8 mouse cellular contexts compared by ENCODE assay signal in the genomic region with DNA sequence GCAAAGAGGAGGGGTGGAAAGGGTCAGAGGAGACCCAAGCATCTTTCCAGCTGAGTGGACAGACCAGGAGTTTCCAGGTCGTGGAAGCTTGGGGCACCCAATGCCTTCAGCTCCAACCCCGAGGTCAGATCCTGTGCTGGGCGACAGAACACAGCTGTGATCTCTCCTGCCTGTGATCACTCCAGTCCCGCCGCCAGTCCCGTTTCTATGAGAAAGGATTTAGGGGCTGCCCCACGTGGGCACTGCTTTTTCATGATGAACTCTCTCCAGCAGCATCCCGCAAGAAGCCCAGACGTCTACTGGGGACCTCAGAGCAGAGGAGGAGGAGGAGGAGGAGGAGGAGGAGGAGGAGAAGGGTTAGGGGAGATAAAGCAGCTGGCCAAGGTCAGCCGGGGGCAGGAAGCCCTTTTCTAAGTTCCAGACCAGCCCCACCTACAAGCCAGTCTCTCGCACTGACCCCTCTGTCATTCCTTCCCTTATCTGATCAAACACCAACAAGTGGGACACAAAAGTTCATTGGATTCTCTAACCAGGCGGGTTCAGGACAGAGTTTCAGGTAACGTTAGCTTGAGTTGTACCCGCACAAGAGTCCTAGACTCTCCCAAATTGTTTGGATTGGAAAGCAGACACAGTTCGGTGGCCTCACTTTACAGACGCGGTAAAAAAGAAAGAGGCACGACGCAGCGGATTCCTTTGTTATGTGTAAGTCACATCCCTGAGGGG. TPM values are rescaled to one million over a fixed set of nuclear protein-coding genes. Genes with fewer than 3 reads are reported as not detected.
A peak's percentile ranks its signal among the peaks of the same experiment; 100 is the strongest.
DNase-seq lines count a peak whose midpoint lies in the region; ATAC-seq and TF ChIP-seq lines count a peak whose summit lies in the region.

No protein-coding gene starts in this region.

- no peak for TF ChIP-seq CTCF in kidney, postnatal 0 days (IDR thresholded peaks at IDR 0.05; ENCODE audit: low read depth)

- peak overlapping the region; percentile 76 for H3K9ac ChIP-seq in kidney, postnatal 0 days (ENCODE audit: low read depth, low read length)
- H3K9ac ChIP-seq in midbrain, embryonic 11.5 days (ENCODE audit: low read length) = peak overlapping the region; percentile 44

- no peaks in the 10 kb centered on the region for H3K9me3 ChIP-seq in megakaryocyte, embryonic 14.5 days
- H3K9me3 ChIP-seq in forebrain, embryonic 10.5 days = no peaks in the 10 kb centered on the region
- H3K9me3 ChIP-seq in kidney, postnatal 0 days (replicated peaks; ENCODE audit: low read length) = no peaks in the 10 kb centered on the region
- H3K9me3 ChIP-seq in midbrain, embryonic 11.5 days (ENCODE audit: control insufficient read depth, low read length) = no peaks in the 10 kb centered on the region

- peak; percentile 35 for DNase-seq in forebrain, embryonic 10.5 days (ENCODE audit: extremely low spot score, low spot score)
- peak; percentile 58 for DNase-seq in kidney, postnatal 0 days (ENCODE audit: low spot score)
- DNase-seq in midbrain, embryonic 11.5 days (ENCODE audit: low spot score, missing footprints) = peak; percentile 90
- DNase-seq in cerebellum, adult 11 months = no peak
- no peak for DNase-seq in cerebellum, postnatal 25 days
- no peak for DNase-seq in adrenal gland, postnatal 10 days

- peaks cover 3% of the 10 kb centered on the region for H3K36me3 ChIP-seq in megakaryocyte, embryonic 14.5 days (replicated peaks; ENCODE audit: low read length)
- H3K36me3 ChIP-seq in forebrain, embryonic 10.5 days (replicated peaks) = peaks cover 23% of the 10 kb centered on the region
- peaks cover 15% of the 10 kb centered on the region; the same call in 1 of the 2 replicates for H3K36me3 ChIP-seq in kidney, postnatal 0 days (ENCODE audit: insufficient read depth, low read length)
- H3K36me3 ChIP-seq in midbrain, embryonic 11.5 days (ENCODE audit: control insufficient read depth, insufficient read depth, low read length) = no peaks in the 10 kb centered on the region

- WGBS in forebrain, embryonic 10.5 days = under 1% methylated on average over 20 of the region's 20 CpGs
- 1% methylated on average over 20 of the region's 20 CpGs for WGBS in kidney, postnatal 0 days
- WGBS in midbrain, embryonic 11.5 days = under 1% methylated on average over 20 of the region's 20 CpGs

- H3K27me3 ChIP-seq in megakaryocyte, embryonic 14.5 days (replicated peaks) = peaks cover 45% of the 10 kb centered on the region
- H3K27me3 ChIP-seq in forebrain, embryonic 10.5 days (ENCODE audit: poor library complexity, severe bottlenecking) = peaks cover 7% of the 10 kb centered on the region
- H3K27me3 ChIP-seq in kidney, postnatal 0 days (ENCODE audit: insufficient read depth, low read length) = no peaks in the 10 kb centered on the region
- no peaks in the 10 kb centered on the region for H3K27me3 ChIP-seq in midbrain, embryonic 11.5 days (ENCODE audit: control insufficient read depth, insufficient read depth, low read length)

- H3K4me3 ChIP-seq in megakaryocyte, embryonic 14.5 days (replicated peaks) = peak overlapping the region; percentile 96
- peak overlapping the region; percentile 75 for H3K4me3 ChIP-seq in forebrain, embryonic 10.5 days
- peak overlapping the region; percentile 72 for H3K4me3 ChIP-seq in kidney, postnatal 0 days (replicated peaks; ENCODE audit: low read depth, low read length)
- peak overlapping the region; percentile 42 for H3K4me3 ChIP-seq in midbrain, embryonic 11.5 days (ENCODE audit: low read depth, low read length)

- ATAC-seq in megakaryocyte, adult 5-6 weeks (ENCODE audit: poor library complexity, severe bottlenecking) = no peak
- no peak for ATAC-seq in kidney, postnatal 0 days (replicated peaks; ENCODE audit: low FRiP score, low read depth)
- ATAC-seq in midbrain, embryonic 11.5 days (ENCODE audit: low FRiP score) = 0 out of 2 replicates have a peak, but pooled peaks have one; percentile 9

- peak overlapping the region; percentile 61 for H3K4me2 ChIP-seq in kidney, postnatal 0 days (ENCODE audit: low read length)
- peak overlapping the region; percentile 61 for H3K4me2 ChIP-seq in midbrain, embryonic 11.5 days

- peak overlapping the region; percentile 89 for H3K27ac ChIP-seq in forebrain, embryonic 10.5 days
- H3K27ac ChIP-seq in kidney, postnatal 0 days = peak overlapping the region; percentile 88
- no peak overlapping the region for H3K27ac ChIP-seq in midbrain, embryonic 11.5 days (ENCODE audit: low read depth, low read length)

- H3K4me1 ChIP-seq in megakaryocyte, embryonic 14.5 days = peaks cover 32% of the 10 kb centered on the region
- peaks cover 32% of the 10 kb centered on the region for H3K4me1 ChIP-seq in forebrain, embryonic 10.5 days
- H3K4me1 ChIP-seq in kidney, postnatal 0 days (replicated peaks; ENCODE audit: insufficient read depth, low read length) = peaks cover 8% of the 10 kb centered on the region
- H3K4me1 ChIP-seq in midbrain, embryonic 11.5 days (ENCODE audit: control insufficient read depth, insufficient read depth, low read length) = peaks cover 13% of the 10 kb centered on the region

RNA-seq across cellular contexts. Expression of a gene that starts 0.8 kb away (rescaled TPM):
- 42.4 and 57.1 TPM in 2 replicates for polyA plus RNA-seq in megakaryocyte, embryonic 14.5 days (2012; ENCODE audit: insufficient read depth, low replicate concordance)
- 4.0 and 9.2 TPM in 2 replicates for total RNA-seq in megakaryocyte, adult 5-6 weeks (2015)
- total RNA-seq in megakaryocyte, adult 5-6 weeks (2017) = 9.8 and 10.5 TPM in 2 replicates
- polyA plus RNA-seq in forebrain, embryonic 10.5 days (2016; fragmentation: Nextera tagmentation; extraction: Ambion mirVana) = 82.4 and 86.6 TPM in 2 replicates
- polyA plus RNA-seq in kidney, postnatal 0 days (2015; fragmentation: Nextera tagmentation; extraction: Ambion mirVana) = 269 and 299 TPM in 2 replicates
- polyA plus RNA-seq in midbrain, embryonic 11.5 days (2014; fragmentation: Nextera tagmentation; extraction: Ambion mirVana) = 70.6 and 76.9 TPM in 2 replicates
- 100 to 1,000 TPM; 231 to 232 TPM for total RNA-seq in adrenal gland, postnatal 10 days (2021)

RNA-seq across cellular contexts. Expression of a gene that starts 17.3 kb away (rescaled TPM):
- polyA plus RNA-seq in megakaryocyte, embryonic 14.5 days (2012; ENCODE audit: insufficient read depth, low replicate concordance) = 0.95 TPM in 1 of 2 replicates, not detected in the other
- total RNA-seq in megakaryocyte, adult 5-6 weeks (2015) = not detected in 2 replicates
- not detected in 2 replicates for total RNA-seq in megakaryocyte, adult 5-6 weeks (2017)
- polyA plus RNA-seq in forebrain, embryonic 10.5 days (2016; fragmentation: Nextera tagmentation; extraction: Ambion mirVana) = 2.1 and 3.6 TPM in 2 replicates
- polyA plus RNA-seq in kidney, postnatal 0 days (2015; fragmentation: Nextera tagmentation; extraction: Ambion mirVana) = 2.6 and 3.6 TPM in 2 replicates
- 2.1 and 2.7 TPM in 2 replicates for polyA plus RNA-seq in midbrain, embryonic 11.5 days (2014; fragmentation: Nextera tagmentation; extraction: Ambion mirVana)
- 1 to 10 TPM; 1.1 to 1.9 TPM for total RNA-seq in adrenal gland, postnatal 10 days (2021)

Comparison
In these comparisons a context has a peak if more than half of its experiments do, and no peak if none do; other contexts are left out.
1. H3K4me3 ChIP-seq: peak in every context shown above with its lines; median percentile 96 in megakaryocyte, embryonic 14.5 days; 75 in forebrain, embryonic 10.5 days; 72 in kidney, postnatal 0 days; 42 in midbrain, embryonic 11.5 days.
2. DNase-seq: peak in forebrain, embryonic 10.5 days (single experiment), kidney, postnatal 0 days (single experiment) and midbrain, embryonic 11.5 days (single experiment); none in cerebellum, adult 11 months (single experiment), cerebellum, postnatal 25 days (0 of 2) and adrenal gland, postnatal 10 days (single experiment).